Mouse (Mus musculus): ENCODE measurements around the gene Plekhg3. TPM values are rescaled to one million over a fixed set of nuclear protein-coding genes. Genes with fewer than 3 reads are reported as not detected.

Plekhg3 gene
- total and polyA plus RNA-seq, 2 experiments from 2014 or later, result 1.2 to 6.2 TPM

DNA sequence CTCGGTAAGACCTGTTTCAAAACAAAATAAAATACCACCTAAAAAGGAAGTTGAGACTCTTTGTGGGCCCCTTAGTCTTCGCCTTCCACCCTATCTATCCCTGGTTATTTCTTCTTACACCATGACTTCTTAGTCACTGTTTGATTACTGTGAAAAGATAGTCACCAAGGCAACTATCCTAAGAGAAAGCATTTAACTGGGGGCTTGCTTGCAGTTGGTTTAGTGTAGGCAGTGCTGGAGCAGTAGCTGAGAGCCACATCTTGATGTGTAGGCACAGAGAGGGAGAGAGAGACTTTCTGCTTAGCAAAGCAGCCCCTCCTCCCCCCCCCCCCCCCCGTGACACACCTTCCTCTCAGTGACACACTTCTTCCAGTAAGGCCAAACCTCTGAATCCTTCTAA is 29.8 kb upstream of the Plekhg3 start:
- Histone ChIP-seq H3K4me1 (ENCODE audit: insufficient read depth, low read length) (no peaks in the 10 kb centered on the region), H3K27ac (ENCODE audit: low read depth, low read length) (no peak overlapping the region), H3K4me3 (ENCODE audit: low read depth, low read length) (no peak overlapping the region), H3K9ac (replicated peaks; ENCODE audit: low read length, poor library complexity, severe bottlenecking) (no peak overlapping the region), H3K4me2 (ENCODE audit: low read depth, low read length, poor library complexity, severe bottlenecking) (no peak overlapping the region), H3K27me3 (ENCODE audit: insufficient read depth, low read length) (no peaks in the 10 kb centered on the region), H3K9me3 (ENCODE audit: low read length) (no peaks in the 10 kb centered on the region), H3K36me3 (ENCODE audit: insufficient read depth, low read length) (no peaks in the 10 kb centered on the region)
- no peak for ATAC-seq (ENCODE audit: low FRiP score)
- TF ChIP-seq CTCF (IDR thresholded peaks at IDR 0.05), result no peak
- WGBS, result 66% methylated on average over 3 of the region's 3 CpGs
- DNase-seq (ENCODE audit: low spot score), result no peak

DNA sequence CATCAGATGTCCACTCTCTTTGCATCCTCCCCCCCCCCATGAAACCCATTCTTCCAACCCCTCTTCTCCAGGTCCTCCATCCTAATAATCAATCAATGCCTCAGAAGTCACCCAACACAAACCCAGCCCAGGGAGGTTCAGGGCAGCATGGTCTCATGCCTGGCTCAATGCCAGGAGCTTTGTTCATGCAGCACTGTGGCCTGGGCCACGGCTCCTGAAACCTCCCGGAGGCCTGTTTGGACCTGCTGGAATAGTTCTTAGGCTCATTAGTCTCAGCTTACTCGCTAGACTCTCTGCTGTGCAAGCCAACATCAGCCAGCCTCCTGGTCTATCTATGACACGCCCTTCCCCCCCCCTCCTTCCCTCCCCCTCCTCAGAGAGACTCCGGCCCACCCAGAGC is 27.7 kb upstream of the Plekhg3 start:
- Histone ChIP-seq H3K4me3 (ENCODE audit: low read depth, low read length) (no peak overlapping the region), H3K27ac (ENCODE audit: low read depth, low read length) (no peak overlapping the region), H3K4me2 (ENCODE audit: low read depth, low read length, poor library complexity, severe bottlenecking) (no peak overlapping the region), H3K9ac (replicated peaks; ENCODE audit: low read length, poor library complexity, severe bottlenecking) (no peak overlapping the region), H3K9me3 (ENCODE audit: low read length) (no peaks in the 10 kb centered on the region), H3K36me3 (ENCODE audit: insufficient read depth, low read length) (no peaks in the 10 kb centered on the region), H3K4me1 (ENCODE audit: insufficient read depth, low read length) (no peaks in the 10 kb centered on the region), H3K27me3 (ENCODE audit: insufficient read depth, low read length) (no peaks in the 10 kb centered on the region)
- WGBS, result 63% methylated on average over 5 of the region's 5 CpGs
- ATAC-seq (ENCODE audit: low FRiP score) (no peak), DNase-seq (ENCODE audit: low spot score) (no peak)
- TF ChIP-seq CTCF (IDR thresholded peaks at IDR 0.05), result no peak

DNA sequence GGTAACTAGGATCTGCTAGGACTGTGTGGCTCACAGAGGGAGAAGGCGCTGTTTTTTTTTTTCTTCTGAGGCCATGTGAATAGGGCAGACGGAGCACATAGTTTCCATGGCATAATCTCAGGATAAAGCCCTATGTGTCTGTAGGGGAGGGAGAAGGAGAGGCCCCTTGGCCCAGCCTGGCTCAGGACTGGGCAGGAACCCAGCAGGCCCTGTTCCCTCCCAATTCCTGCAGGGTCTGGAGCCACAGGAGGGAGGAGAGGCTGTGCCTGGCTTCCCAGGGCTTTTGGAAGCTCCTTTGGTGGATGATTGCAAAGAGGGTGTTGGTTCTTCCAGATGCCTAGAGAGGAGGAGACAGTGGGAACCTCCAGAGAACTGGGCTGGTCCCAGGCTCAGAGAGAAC is 24.2 kb upstream of the Plekhg3 start:
- ATAC-seq (ENCODE audit: low FRiP score) (peak; percentile 66; the same call in 1 of the 2 replicates), DNase-seq (ENCODE audit: low spot score) (peak; percentile 44)

DNA sequence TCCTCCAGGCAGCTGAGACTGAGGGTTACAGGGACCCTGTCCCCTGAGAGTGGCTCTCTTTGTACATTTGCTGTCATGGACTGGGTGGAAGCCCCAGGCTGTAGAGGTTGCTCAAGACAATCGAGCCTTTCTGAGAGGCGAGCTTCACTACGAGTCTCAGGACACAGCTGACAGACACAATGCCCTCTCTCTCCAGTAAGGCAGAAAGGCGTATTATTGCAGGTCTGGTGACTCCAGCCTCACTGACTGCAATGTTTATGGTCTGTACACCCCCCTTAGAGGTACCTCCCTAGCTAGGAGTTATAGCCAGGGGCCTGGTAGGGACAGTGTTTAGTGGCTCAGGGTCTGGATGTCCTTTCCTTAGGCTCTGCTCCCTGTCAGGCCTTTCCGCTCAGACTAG is 22.9 kb upstream of the Plekhg3 start:
- Histone ChIP-seq H3K4me1 (ENCODE audit: insufficient read depth, low read length) (no peaks in the 10 kb centered on the region), H3K36me3 (ENCODE audit: insufficient read depth, low read length) (no peaks in the 10 kb centered on the region), H3K4me2 (ENCODE audit: low read depth, low read length, poor library complexity, severe bottlenecking) (no peak overlapping the region), H3K9ac (replicated peaks; ENCODE audit: low read length, poor library complexity, severe bottlenecking) (no peak overlapping the region), H3K4me3 (ENCODE audit: low read depth, low read length) (no peak overlapping the region), H3K27me3 (ENCODE audit: insufficient read depth, low read length) (no peaks in the 10 kb centered on the region), H3K27ac (ENCODE audit: low read depth, low read length) (no peak overlapping the region), H3K9me3 (ENCODE audit: low read length) (no peaks in the 10 kb centered on the region)
- TF ChIP-seq CTCF (IDR thresholded peaks at IDR 0.05), result no peak
- no peak for DNase-seq (ENCODE audit: low spot score)
- 66% methylated on average over 5 of the region's 5 CpGs for WGBS
- no peak for ATAC-seq (ENCODE audit: low FRiP score)

More for the DNA sequence above, 24.2 kb upstream of the Plekhg3 start:
- H3K9me3 ChIP-seq (ENCODE audit: low read length), result no peaks in the 10 kb centered on the region
- H3K9ac ChIP-seq (replicated peaks; ENCODE audit: low read length, poor library complexity, severe bottlenecking), result no peak overlapping the region
- H3K27me3 ChIP-seq (ENCODE audit: insufficient read depth, low read length), result no peaks in the 10 kb centered on the region
- 36% methylated on average over 2 of the region's 2 CpGs for WGBS
- TF ChIP-seq CTCF (IDR thresholded peaks at IDR 0.05), result no peak
- no peak overlapping the region for H3K4me3 ChIP-seq (ENCODE audit: low read depth, low read length)
- H3K4me1 ChIP-seq (ENCODE audit: insufficient read depth, low read length), result no peaks in the 10 kb centered on the region
- no peak overlapping the region for H3K4me2 ChIP-seq (ENCODE audit: low read depth, low read length, poor library complexity, severe bottlenecking)
- peak overlapping the region; percentile 26; the same call in 1 of the 2 replicates for H3K27ac ChIP-seq (ENCODE audit: low read depth, low read length)
- H3K36me3 ChIP-seq (ENCODE audit: insufficient read depth, low read length), result no peaks in the 10 kb centered on the region

DNA sequence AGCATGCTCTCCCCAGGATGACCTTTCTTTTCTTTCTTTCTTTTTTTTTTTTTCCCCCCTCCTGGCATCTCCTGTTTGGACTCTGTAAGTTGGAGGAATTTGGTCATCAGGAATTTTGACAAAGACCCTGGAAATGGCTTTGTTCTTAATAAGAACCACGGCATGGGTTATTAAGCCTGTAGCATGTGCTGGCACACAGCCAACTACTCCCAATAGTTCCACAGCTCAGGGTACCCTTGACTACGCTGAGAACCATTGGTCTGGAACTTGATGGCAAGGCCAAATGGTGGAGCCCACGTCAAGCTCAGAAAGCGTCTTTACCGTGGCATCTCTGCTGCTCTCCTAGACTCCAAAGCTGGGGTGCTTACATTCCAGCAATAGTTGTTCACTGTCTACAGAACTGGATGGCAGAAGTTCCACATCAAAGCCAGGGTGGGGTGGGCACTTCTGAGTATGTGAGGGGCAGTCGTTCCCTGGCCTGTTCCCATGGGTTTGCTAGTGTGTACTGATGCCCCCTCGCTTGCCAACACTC is 21.7 kb upstream of the Plekhg3 start:
- no peak overlapping the region for H3K4me3 ChIP-seq (ENCODE audit: low read depth, low read length)
- WGBS, result 69% methylated on average over 7 of the region's 7 CpGs
- peak; percentile 34 for DNase-seq (ENCODE audit: low spot score)
- no peak overlapping the region for H3K9ac ChIP-seq (replicated peaks; ENCODE audit: low read length, poor library complexity, severe bottlenecking)
- no peaks in the 10 kb centered on the region for H3K4me1 ChIP-seq (ENCODE audit: insufficient read depth, low read length)
- H3K36me3 ChIP-seq (ENCODE audit: insufficient read depth, low read length), result no peaks in the 10 kb centered on the region
- no peak for TF ChIP-seq CTCF (IDR thresholded peaks at IDR 0.05)
- H3K4me2 ChIP-seq (ENCODE audit: low read depth, low read length, poor library complexity, severe bottlenecking), result no peak overlapping the region
- no peak overlapping the region for H3K27ac ChIP-seq (ENCODE audit: low read depth, low read length)
- H3K27me3 ChIP-seq (ENCODE audit: insufficient read depth, low read length), result no peaks in the 10 kb centered on the region
- no peak for ATAC-seq (ENCODE audit: low FRiP score)
- no peaks in the 10 kb centered on the region for H3K9me3 ChIP-seq (ENCODE audit: low read length)

DNA sequence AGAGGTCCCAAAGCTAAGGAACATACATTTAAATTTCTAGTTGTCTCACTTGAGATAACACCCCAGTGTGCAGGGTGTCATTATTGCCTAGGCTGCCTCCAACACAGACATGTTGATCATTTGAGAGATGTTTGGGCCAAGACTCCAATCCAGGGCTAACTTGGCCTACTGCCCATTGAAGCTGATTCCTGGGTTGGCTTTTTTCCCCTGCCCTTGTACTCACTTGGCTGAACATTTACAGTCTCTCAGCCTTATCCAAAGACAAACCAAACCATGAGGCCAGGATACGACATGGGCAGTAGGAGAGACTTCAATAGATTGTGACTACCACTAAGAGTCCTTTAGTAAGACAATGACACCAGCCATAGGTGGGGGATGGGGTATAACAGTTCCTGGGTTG is 18.0 kb upstream of the Plekhg3 start:
- no peak for TF ChIP-seq CTCF (IDR thresholded peaks at IDR 0.05)
- ATAC-seq (ENCODE audit: low FRiP score) (no peak), DNase-seq (ENCODE audit: low spot score) (no peak)
- WGBS, result 63% methylated on average over 1 of the region's 1 CpGs
- no peak overlapping the region for H3K9ac ChIP-seq (replicated peaks; ENCODE audit: low read length, poor library complexity, severe bottlenecking)
- H3K9me3 ChIP-seq (ENCODE audit: low read length), result no peaks in the 10 kb centered on the region
- no peak overlapping the region for H3K4me3 ChIP-seq (ENCODE audit: low read depth, low read length)
- H3K4me1 ChIP-seq (ENCODE audit: insufficient read depth, low read length), result no peaks in the 10 kb centered on the region
- no peaks in the 10 kb centered on the region for H3K27me3 ChIP-seq (ENCODE audit: insufficient read depth, low read length)
- no peak overlapping the region for H3K4me2 ChIP-seq (ENCODE audit: low read depth, low read length, poor library complexity, severe bottlenecking)
- no peak overlapping the region for H3K27ac ChIP-seq (ENCODE audit: low read depth, low read length)
- no peaks in the 10 kb centered on the region for H3K36me3 ChIP-seq (ENCODE audit: insufficient read depth, low read length)
